Mouse (Mus musculus) liver, embryonic 14.5 days (tissue): Measurements from ENCODE around the gene Mgl2. TPM values are rescaled to one million over a fixed set of nuclear protein-coding genes. Genes with fewer than 3 reads are reported as not detected.

ENCODE experiments used
- ATAC-seq: fragments of 200-750 bp; cut with Nextera tagmentation; 2 replicates; pipeline ENCODE4 v1.8.0; 2017; ENCODE audit warnings: moderate number of reproducible peaks, mild to moderate bottlenecking, moderate library complexity; ENCODE audit not compliant: insufficient read depth
- DNase-seq, 3 experiments: peaks; one replicate each; pipeline ENCODE4 v3.0.0-alpha.2; 2012 to 2013; ENCODE audit warnings: low read depth in 3 of 3, low spot score in 3 of 3
- H3K27ac ChIP-seq: fragments of 300-500 bp; sonication (generic); 2 replicates; pipeline ENCODE4 v1.5.1; 2014; ENCODE audit warnings: moderate library complexity, mild to moderate bottlenecking, control low read depth, inconsistent platforms
- H3K27me3 ChIP-seq: fragments of 300-500 bp; sonication (generic); 2 replicates; pipeline ENCODE4 v1.6.1; 2014; ENCODE audit warnings: mild to moderate bottlenecking, low read length, moderate library complexity; ENCODE audit not compliant: control insufficient read depth, insufficient read depth
- H3K36me3 ChIP-seq: fragments of 300-500 bp; sonication (generic); replicated peaks from 2 replicates; pipeline ENCODE4 v1.6.1; 2014; ENCODE audit warnings: low read depth; ENCODE audit not compliant: control insufficient read depth, insufficient read depth
- H3K4me1 ChIP-seq, 2 experiments: fragments of 200-500 bp in 1 of 2; fragments of 300-500 bp in 1 of 2; sonication (generic) in 1 of 2; replicated peaks; 2 replicates each; pipeline ENCODE4 v1.6.1; 2012 to 2014; ENCODE audit warnings: antibody characterized with exemption in 1 of 2, inconsistent platforms in 1 of 2, low read length in 1 of 2; ENCODE audit not compliant: control insufficient read depth in 2 of 2, insufficient read depth in 2 of 2
- H3K4me2 ChIP-seq: fragments of 300-500 bp; sonication (generic); 2 replicates; pipeline ENCODE4 v1.6.1; 2014; ENCODE audit warnings: low read depth, mild to moderate bottlenecking, control low read depth, moderate library complexity
- H3K4me3 ChIP-seq, 2 experiments: fragments of 200-500 bp in 1 of 2; fragments of 300-500 bp in 1 of 2; sonication (generic) in 1 of 2; 2 replicates each; pipeline ENCODE4 v1.5.1; 2012 to 2014; ENCODE audit warnings: low read depth in 2 of 2, low read length in 2 of 2, mild to moderate bottlenecking in 2 of 2, control low read depth in 1 of 2, inconsistent platforms in 1 of 2, moderate library complexity in 1 of 2; ENCODE audit not compliant: insufficient read depth in 1 of 2
- H3K9ac ChIP-seq: fragments of 300-500 bp; sonication (generic); replicated peaks from 2 replicates; pipeline ENCODE4 v1.6.1; 2014; ENCODE audit warnings: mild to moderate bottlenecking, control low read depth, moderate library complexity
- H3K9me3 ChIP-seq: fragments of 300-500 bp; sonication (generic); 2 replicates; pipeline ENCODE4 v1.6.1; 2016; ENCODE audit warnings: low read length, mixed read lengths; ENCODE audit not compliant: control insufficient read depth
- CTCF ChIP-seq: IDR thresholded peaks from 2 replicates; pipeline ENCODE4 v1.5.1; 2016; ENCODE audit warnings: antibody characterized with exemption, low read depth, control low read depth
- EP300 ChIP-seq: IDR thresholded peaks from 2 replicates; pipeline ENCODE4 v1.6.1; 2016; ENCODE audit warnings: antibody characterized with exemption, low read depth
- WGBS: fragments of 180-500 bp; shearing (Covaris S2); extraction: QIAGEN DNeasy Blood & Tissue Kit; methylation state at CpG from one replicate; pipeline ENCODE4 v1.1.7; 2014; ENCODE audit not compliant: insufficient replicate concordance; 5-methylcytosine and 5-hydroxymethylcytosine counted together
- polyA plus RNA-seq, 2 experiments: library from polyadenylated mRNA; depleted of rRNA in 1 of 2; stranded (reverse) in 1 of 2; unstranded in 1 of 2; fragments of >200 nt; fragmentation: Nextera tagmentation in 1 of 2; extraction: Ambion mirVana in 1 of 2; gene quantifications; 2 replicates each; pipeline versions ENCODE4 v1.2.1 to v1.2.3; 2012 to 2014

Mgl2 gene
- polyA plus RNA-seq, 2 experiments = 1.2 to 2.2 TPM

DNA sequence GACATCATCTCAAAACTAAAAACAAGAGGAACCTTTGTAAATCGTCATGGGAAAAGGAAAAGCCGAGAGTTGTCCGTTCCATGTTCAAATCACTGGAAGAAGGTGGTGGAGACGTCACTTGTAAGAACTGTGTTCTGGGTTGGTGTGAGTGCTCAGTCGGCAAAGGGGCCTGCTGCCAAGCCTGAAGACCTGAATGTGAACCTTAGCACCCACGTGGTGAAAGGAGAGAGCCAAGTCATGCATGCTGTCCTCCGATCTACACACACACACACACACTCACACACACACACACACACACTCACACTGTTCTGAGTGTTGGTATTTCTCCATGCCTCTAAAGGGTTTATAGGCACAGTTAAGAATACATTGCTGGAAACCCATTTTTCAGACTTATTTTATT, 41.1 kb downstream of the Mgl2 start:
- Histone ChIP-seq H3K4me2 (no peak overlapping the region), H3K27ac (no peak overlapping the region), H3K9ac (no peak overlapping the region), H3K4me1 (no peaks in the 10 kb centered on the region), H3K27me3 (no peaks in the 10 kb centered on the region), H3K4me3 (no peak overlapping the region), H3K9me3 (no peaks in the 10 kb centered on the region), H3K36me3 (no peaks in the 10 kb centered on the region)
- TF ChIP-seq CTCF (no peak), EP300 (no peak)
- no peak for ATAC-seq
- 63% methylated on average over 7 of the region's 7 CpGs for WGBS
- no peak for DNase-seq

DNA sequence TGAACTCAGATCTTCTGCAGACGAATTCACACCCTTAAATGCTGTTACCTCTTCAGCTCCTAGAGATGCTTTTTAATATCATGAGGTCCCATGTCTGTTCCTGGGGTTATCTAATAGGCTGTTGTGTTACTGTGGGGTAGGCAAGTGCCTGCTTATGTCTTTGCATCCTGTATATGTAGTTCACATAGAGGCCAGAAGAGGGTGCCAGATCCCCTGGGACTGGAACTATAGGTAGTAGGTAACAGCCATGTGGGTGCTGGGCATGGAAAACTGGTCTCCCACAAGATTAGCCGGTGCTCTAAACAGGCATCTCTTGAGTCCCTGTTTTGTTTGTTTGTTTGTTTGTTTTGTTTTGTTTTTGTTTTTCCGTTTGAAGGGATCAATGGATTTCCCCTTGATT, 41.7 kb downstream of the Mgl2 start:
- H3K4me3 ChIP-seq = no peak overlapping the region
- no peaks in the 10 kb centered on the region for H3K4me1 ChIP-seq
- TF ChIP-seq CTCF (peak; percentile 68), EP300 (no peak)
- no peaks in the 10 kb centered on the region for H3K36me3 ChIP-seq
- no peaks in the 10 kb centered on the region for H3K9me3 ChIP-seq
- no peak overlapping the region for H3K27ac ChIP-seq
- WGBS = 31% methylated on average over 3 of the region's 3 CpGs
- DNase-seq (peak in 2 of 3 experiments; percentile 19 to 30), ATAC-seq (no peak)
- no peak overlapping the region for H3K4me2 ChIP-seq
- H3K27me3 ChIP-seq = no peaks in the 10 kb centered on the region
- no peak overlapping the region for H3K9ac ChIP-seq

DNA sequence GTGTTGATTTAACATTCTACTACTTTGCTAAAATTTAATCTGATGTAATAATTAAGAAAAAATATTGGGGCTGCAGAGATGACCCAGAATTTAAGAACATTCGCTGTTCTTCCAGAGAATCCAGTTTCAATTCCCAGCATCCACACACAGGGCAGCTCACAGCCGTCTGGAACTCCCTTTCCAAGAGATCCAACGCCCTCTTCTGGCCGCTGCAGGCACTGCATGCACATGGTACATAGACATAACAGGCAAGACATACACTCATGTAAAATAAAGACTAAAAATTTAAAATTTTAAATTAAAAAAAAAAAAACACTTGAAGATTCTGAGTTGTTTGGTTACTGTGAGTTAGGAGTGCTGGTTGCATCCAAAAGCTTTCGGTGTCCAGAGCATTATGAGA, 42.2 kb downstream of the Mgl2 start:
- Histone ChIP-seq H3K36me3 (no peaks in the 10 kb centered on the region), H3K4me1 (no peaks in the 10 kb centered on the region), H3K4me2 (no peak overlapping the region), H3K4me3 (no peak overlapping the region), H3K27ac (no peak overlapping the region), H3K9ac (no peak overlapping the region), H3K27me3 (no peaks in the 10 kb centered on the region), H3K9me3 (no peaks in the 10 kb centered on the region)
- ATAC-seq = no peak
- WGBS = 42% methylated on average over 5 of the region's 5 CpGs
- no peak for DNase-seq
- TF ChIP-seq CTCF (peak; percentile 52), EP300 (no peak)

DNA sequence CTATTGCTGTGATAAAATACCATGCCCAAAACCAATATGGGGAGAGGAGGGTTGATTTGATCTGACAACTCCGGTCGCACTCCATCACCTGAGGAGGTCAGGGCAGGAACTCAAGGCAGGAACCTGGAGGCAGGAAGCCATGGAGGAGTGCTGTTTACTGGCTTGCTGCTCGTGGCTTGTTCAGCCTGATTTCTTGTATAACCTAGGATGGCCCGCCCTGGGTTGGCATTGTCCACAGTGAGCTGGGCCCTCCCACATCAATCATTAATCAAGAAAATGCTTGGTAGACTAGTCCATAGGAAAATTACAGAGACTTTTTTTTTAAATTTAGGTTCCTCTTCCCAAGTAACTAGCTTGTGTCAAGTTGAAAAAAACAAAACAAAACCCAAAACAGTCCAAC, 44.4 kb downstream of the Mgl2 start:
- Histone ChIP-seq H3K36me3 (no peaks in the 10 kb centered on the region), H3K4me2 (no peak overlapping the region), H3K9ac (no peak overlapping the region), H3K9me3 (no peaks in the 10 kb centered on the region), H3K4me3 (no peak overlapping the region), H3K27ac (no peak overlapping the region), H3K4me1 (no peaks in the 10 kb centered on the region), H3K27me3 (no peaks in the 10 kb centered on the region)
- WGBS = 57% methylated on average over 4 of the region's 4 CpGs
- TF ChIP-seq CTCF (no peak), EP300 (no peak)
- DNase-seq (no peak), ATAC-seq (no peak)

DNA sequence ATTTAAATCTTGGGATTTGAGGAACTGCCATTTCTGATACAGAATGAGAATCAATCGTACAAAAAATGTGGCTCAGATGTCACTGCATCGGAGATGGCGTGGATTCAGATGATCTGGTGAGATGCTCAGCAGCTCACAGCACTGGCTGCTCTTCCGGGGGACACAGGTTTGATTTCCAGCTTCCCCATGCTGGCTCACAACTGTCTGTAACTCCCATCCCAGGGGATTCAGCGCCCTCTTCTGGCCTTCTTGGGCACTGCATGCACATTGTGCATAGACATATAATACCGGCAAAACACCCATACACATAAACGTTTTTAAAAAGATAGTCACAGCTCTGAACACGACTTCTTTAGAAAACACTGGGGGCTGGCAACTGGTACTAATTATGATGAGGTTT, 47.5 kb downstream of the Mgl2 start:
- ATAC-seq (no peak), DNase-seq (no peak)
- peak; percentile 65 for TF ChIP-seq CTCF
- no peak for TF ChIP-seq EP300
- WGBS = 60% methylated on average over 8 of the region's 8 CpGs
- Histone ChIP-seq H3K4me1 (no peaks in the 10 kb centered on the region), H3K9ac (no peak overlapping the region), H3K4me3 (no peak overlapping the region), H3K9me3 (no peaks in the 10 kb centered on the region), H3K36me3 (no peaks in the 10 kb centered on the region), H3K27ac (no peak overlapping the region), H3K27me3 (no peaks in the 10 kb centered on the region), H3K4me2 (no peak overlapping the region)

DNA sequence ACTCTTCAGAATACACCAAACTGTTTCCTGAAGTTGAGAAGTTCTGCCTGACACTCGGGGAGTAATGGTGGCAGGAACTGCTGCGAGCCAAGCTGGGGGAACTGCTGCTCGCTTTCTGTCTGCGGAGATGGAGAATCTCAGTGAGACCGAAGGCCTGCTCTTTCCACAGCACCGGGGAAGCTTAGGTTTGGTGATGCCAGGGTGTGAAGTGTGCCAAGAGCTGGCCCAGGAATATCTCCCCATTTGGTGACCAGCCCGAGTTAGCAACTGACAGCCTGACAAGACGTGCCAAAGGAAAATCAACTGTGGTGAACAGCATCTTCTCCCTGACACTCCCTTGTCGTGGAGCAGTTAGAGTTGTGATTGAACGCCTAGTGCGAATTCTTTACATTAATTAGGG, 48.2 kb downstream of the Mgl2 start:
- no peak for DNase-seq
- Histone ChIP-seq H3K36me3 (no peaks in the 10 kb centered on the region), H3K4me1 (no peaks in the 10 kb centered on the region), H3K9ac (no peak overlapping the region), H3K27me3 (no peaks in the 10 kb centered on the region), H3K27ac (no peak overlapping the region), H3K4me2 (no peak overlapping the region), H3K4me3 (no peak overlapping the region), H3K9me3 (no peaks in the 10 kb centered on the region)
- 73% methylated on average over 11 of the region's 11 CpGs for WGBS
- ATAC-seq = no peak
- TF ChIP-seq EP300 (no peak), CTCF (no peak)
